Mouse (Mus musculus): Measurements from ENCODE around the gene Gm128.

Gm128 gene

DNA sequence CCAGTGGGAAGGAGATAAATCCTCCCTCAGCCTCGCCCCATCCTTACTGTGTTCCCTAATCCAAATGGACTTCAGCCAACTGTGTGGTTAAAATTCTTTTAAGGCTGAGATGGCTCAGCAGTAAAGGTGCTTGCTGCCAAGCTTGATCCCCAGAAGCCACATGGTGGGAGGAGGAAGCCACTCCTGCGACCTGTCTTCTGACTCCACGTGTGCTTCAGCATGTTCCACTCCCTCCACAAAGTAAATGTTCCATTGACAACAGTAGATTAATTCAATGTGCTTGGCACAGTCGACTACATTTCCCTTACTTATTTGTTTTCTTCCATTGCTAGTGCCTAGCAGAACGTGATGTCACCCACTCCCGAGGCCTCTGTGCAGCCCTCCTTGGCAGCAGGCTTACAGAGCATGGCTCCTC lies 46.7 kb downstream of the Gm128 start:
- no peak for DNase-seq (ENCODE audit: low read depth)

Data from 416B (cell line).